Mouse (Mus musculus) ovary, adult 18-20 months (tissue): ENCODE data around the gene Nmur2.

Source experiments
- DNase-seq: peaks from one replicate; pipeline ENCODE4 v3.0.0; 2022; ENCODE audit warnings: low spot score, mixed read lengths

Gene Nmur2

GRCm38 (mm10) chr11:56040917-56041316 lies at the start of gene Nmur2:
Nmur2 (minus strand) TSS chr11:56041010.
- DNase-seq: no peak

GRCm38 (mm10) chr11:56089127-56089689 lies 48.4 kb upstream of the Nmur2 start:
- DNase-seq: no peak

- no peak for DNase-seq
Measured at GRCm38 (mm10) chr11:56072131-56072530, 31.3 kb upstream of the Nmur2 start.

GRCm38 (mm10) chr11:56069658-56070057 lies 28.8 kb upstream of the Nmur2 start:
- no peak for DNase-seq

- no peak for DNase-seq
Measured at GRCm38 (mm10) chr11:56065147-56065546, 24.3 kb upstream of the Nmur2 start.

GRCm38 (mm10) chr11:56064575-56064974 lies 23.8 kb upstream of the Nmur2 start:
- no peak for DNase-seq

GRCm38 (mm10) chr11:56059236-56059635 lies 18.4 kb upstream of the Nmur2 start:
- no peak for DNase-seq

GRCm38 (mm10) chr11:56054439-56054838 lies 13.6 kb upstream of the Nmur2 start:
- no peak for DNase-seq

GRCm38 (mm10) chr11:56026854-56027253 lies 14.0 kb downstream of the Nmur2 start:
- DNase-seq: no peak

- no peak for DNase-seq
Measured at GRCm38 (mm10) chr11:56025746-56026570, 14.9 kb downstream of the Nmur2 start.

- DNase-seq: no peak
Measured at GRCm38 (mm10) chr11:56013510-56014057, 27.2 kb downstream of the Nmur2 start.

- no peak for DNase-seq
Measured at GRCm38 (mm10) chr11:56012396-56012795, 28.4 kb downstream of the Nmur2 start.

- DNase-seq: no peak
Measured at GRCm38 (mm10) chr11:56008277-56008676, 32.5 kb downstream of the Nmur2 start.

- no peak for DNase-seq
Measured at GRCm38 (mm10) chr11:55992799-55993198, 48.0 kb downstream of the Nmur2 start.

GRCm38 (mm10) chr11:55992148-55992547 lies 48.7 kb downstream of the Nmur2 start:
- no peak for DNase-seq

- no peak for DNase-seq
Measured at GRCm38 (mm10) chr11:55991505-55992066, 49.2 kb downstream of the Nmur2 start.

GRCm38 (mm10) chr11:55984643-55985042 lies 56.2 kb downstream of the Nmur2 start:
- no peak for DNase-seq

GRCm38 (mm10) chr11:55981656-55982055 lies 59.2 kb downstream of the Nmur2 start:
- DNase-seq: no peak

- DNase-seq: no peak
Measured at GRCm38 (mm10) chr11:55978146-55978545, 62.7 kb downstream of the Nmur2 start.
